Mouse (Mus musculus): ENCODE results near the gene Ebf1. TPM values are rescaled to one million over a fixed set of nuclear protein-coding genes. Genes with fewer than 3 reads are reported as not detected.

The Ebf1 gene
- total and polyA plus RNA-seq, 3 experiments = 0.04 TPM; not detected in 2

DNA sequence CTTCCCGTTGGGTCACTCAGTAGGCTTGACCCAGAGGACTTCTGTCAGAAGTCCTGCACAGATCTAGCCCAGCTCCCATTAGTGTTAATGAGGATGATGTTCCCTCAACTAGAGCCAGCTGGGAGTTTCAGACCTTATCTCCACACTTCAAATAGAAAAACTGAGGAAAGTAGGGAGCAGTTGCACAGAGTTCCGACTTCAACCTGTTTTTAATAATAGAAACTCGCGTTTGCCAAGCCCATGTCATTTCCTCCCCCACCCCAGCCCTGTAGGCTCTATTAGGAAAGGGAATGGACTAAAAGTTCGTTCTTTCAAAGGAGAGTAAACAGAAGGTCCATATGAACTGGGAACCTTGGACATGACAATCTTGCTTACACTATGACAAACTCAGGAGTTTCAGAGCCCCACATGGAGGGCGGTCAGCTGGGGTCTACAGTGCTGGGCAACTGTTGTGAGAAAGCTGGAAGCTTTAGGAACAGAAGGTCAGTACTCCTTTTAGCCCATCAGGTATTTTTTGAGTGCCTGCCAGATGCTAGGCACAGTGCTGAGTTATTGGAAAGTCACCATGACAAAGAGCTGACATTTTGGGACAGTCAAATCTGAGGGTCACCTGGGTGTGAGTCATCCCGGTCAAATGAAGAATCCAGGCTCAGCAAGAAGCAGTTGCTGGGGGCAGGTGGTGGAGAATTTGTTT lies 72.6 kb downstream of the Ebf1 start:
- Histone ChIP-seq H3K9me3 (replicated peaks; ENCODE audit: insufficient read depth, low read length) (no peaks in the 10 kb centered on the region), H3K36me3 (ENCODE audit: control insufficient read depth in 1 of 2, insufficient read depth in 2 of 2, low read length in 2 of 2) (no peaks in the 10 kb centered on the region), H3K4me3 (ENCODE audit: control insufficient read depth in 1 of 2, insufficient read depth in 1 of 2, low read depth in 2 of 2, low read length in 2 of 2) (no peak overlapping the region), H3K9ac (ENCODE audit: control insufficient read depth, low read depth, low read length, poor library complexity, severe bottlenecking) (no peak overlapping the region), H3K27me3 (ENCODE audit: control insufficient read depth in 1 of 2, insufficient read depth in 2 of 2, low read length in 2 of 2) (no peaks in the 10 kb centered on the region), H3K27ac (ENCODE audit: control insufficient read depth, low read depth, low read length) (no peak overlapping the region), H3K4me1 (ENCODE audit: control insufficient read depth in 1 of 2, insufficient read depth in 2 of 2, low read length in 2 of 2) (no peaks in the 10 kb centered on the region), H3K79me2 (ENCODE audit: control insufficient read depth, insufficient read depth, low read length, poor library complexity) (no peaks in the 10 kb centered on the region)
- TF ChIP-seq ZKSCAN1 (IDR thresholded peaks at IDR 0.05; ENCODE audit: low read depth, low read length) (no peak), E2F4 (IDR thresholded peaks at IDR 0.05; ENCODE audit: borderline replicate concordance, low read depth, low read length) (no peak), NELFE (IDR thresholded peaks at IDR 0.05; ENCODE audit: low read depth, low read length) (no peak), TBP (IDR thresholded peaks at IDR 0.05; ENCODE audit: low read depth, low read length) (no peak), RAD21 (IDR thresholded peaks at IDR 0.05; ENCODE audit: low read depth, low read length) (no peak), GABPA (IDR thresholded peaks at IDR 0.05; ENCODE audit: low read depth, low read length) (no peak), MYC (IDR thresholded peaks at IDR 0.05; ENCODE audit: low read depth, low read length) (no peak), MYB (IDR thresholded peaks at IDR 0.05; ENCODE audit: low read depth, low read length) (no peak), MAFK (IDR thresholded peaks at IDR 0.05; ENCODE audit: borderline replicate concordance, low read depth, low read length) (no peak)
- no peak for DNase-seq (ENCODE audit: low read depth, low spot score)

DNA sequence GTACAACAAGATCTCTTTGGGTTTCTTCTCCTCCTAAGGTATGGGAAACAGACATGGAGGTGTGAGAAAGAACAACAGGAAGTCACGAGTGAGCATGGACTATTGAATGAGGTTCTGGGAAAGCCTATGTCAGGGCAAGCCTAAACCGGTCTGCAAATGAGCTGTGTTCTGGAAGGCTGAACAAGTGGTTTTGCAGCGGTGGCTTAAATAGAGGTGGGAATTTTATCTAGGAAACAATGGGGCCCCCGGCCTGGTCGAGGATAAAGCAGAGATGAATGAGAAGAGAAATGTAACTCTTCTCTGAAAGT lies 73.1 kb downstream of the Ebf1 start:
- H3K4me1 ChIP-seq (ENCODE audit: control insufficient read depth in 1 of 2, insufficient read depth in 2 of 2, low read length in 2 of 2) = no peaks in the 10 kb centered on the region
- H3K36me3 ChIP-seq (ENCODE audit: control insufficient read depth in 1 of 2, insufficient read depth in 2 of 2, low read length in 2 of 2) = no peaks in the 10 kb centered on the region
- DNase-seq (ENCODE audit: low read depth, low spot score) = no peak
- H3K27ac ChIP-seq (ENCODE audit: control insufficient read depth, low read depth, low read length) = no peak overlapping the region
- no peaks in the 10 kb centered on the region for H3K9me3 ChIP-seq (replicated peaks; ENCODE audit: insufficient read depth, low read length)
- H3K9ac ChIP-seq (ENCODE audit: control insufficient read depth, low read depth, low read length, poor library complexity, severe bottlenecking) = no peak overlapping the region
- TF ChIP-seq SMC3 (IDR thresholded peaks at IDR 0.05; ENCODE audit: low read depth, low read length) = no peak
- no peak for TF ChIP-seq CTCF (IDR thresholded peaks at IDR 0.05 in 2 of 3, conservative IDR thresholded peaks at IDR 0.05 in 1 of 3; ENCODE audit: control insufficient read depth in 1 of 3, insufficient read depth in 1 of 3, low read depth in 2 of 3, low read length in 3 of 3, poor library complexity in 1 of 3, severe bottlenecking in 1 of 3)
- TF ChIP-seq MYB (IDR thresholded peaks at IDR 0.05; ENCODE audit: low read depth, low read length) = no peak
- TF ChIP-seq GATA1 (IDR thresholded peaks at IDR 0.05; ENCODE audit: low read depth, low read length) = no peak
- no peak for TF ChIP-seq USF2 (IDR thresholded peaks at IDR 0.05; ENCODE audit: borderline replicate concordance in 1 of 2, insufficient read depth in 1 of 2, low read depth in 1 of 2, low read length in 2 of 2)
- TF ChIP-seq POLR2AphosphoS2 (IDR thresholded peaks at IDR 0.05; ENCODE audit: low read length) = no peak
- TF ChIP-seq UBTF (IDR thresholded peaks at IDR 0.05; ENCODE audit: borderline replicate concordance, insufficient read depth, low read depth, low read length) = no peak
- no peak for TF ChIP-seq CHD1 (IDR thresholded peaks at IDR 0.05; ENCODE audit: low read depth, low read length)
- no peak for TF ChIP-seq ZKSCAN1 (IDR thresholded peaks at IDR 0.05; ENCODE audit: low read depth, low read length)
- TF ChIP-seq TCF12 (IDR thresholded peaks at IDR 0.05; ENCODE audit: low read depth, low read length) = no peak
- TF ChIP-seq ETS1 (IDR thresholded peaks at IDR 0.05; ENCODE audit: low read depth, low read length) = no peak
- no peak for TF ChIP-seq E2F4 (IDR thresholded peaks at IDR 0.05; ENCODE audit: borderline replicate concordance, low read depth, low read length)
- no peak for TF ChIP-seq JUND (IDR thresholded peaks at IDR 0.05; ENCODE audit: low read depth, low read length)
- TF ChIP-seq ZNF384 (IDR thresholded peaks at IDR 0.05; ENCODE audit: low read depth, low read length) = no peak
- no peak for TF ChIP-seq BHLHE40 (IDR thresholded peaks at IDR 0.05; ENCODE audit: borderline replicate concordance, low read depth, low read length)
- no peak overlapping the region for H3K4me3 ChIP-seq (ENCODE audit: control insufficient read depth in 1 of 2, insufficient read depth in 1 of 2, low read depth in 2 of 2, low read length in 2 of 2)
- H3K79me2 ChIP-seq (ENCODE audit: control insufficient read depth, insufficient read depth, low read length, poor library complexity) = no peaks in the 10 kb centered on the region
- H3K27me3 ChIP-seq (ENCODE audit: control insufficient read depth in 1 of 2, insufficient read depth in 2 of 2, low read length in 2 of 2) = no peaks in the 10 kb centered on the region

Data from MEL (cell line).